Mouse (Mus musculus): Measurements from ENCODE around the gene Car15. TPM values are rescaled to one million over a fixed set of nuclear protein-coding genes. Genes with fewer than 3 reads are reported as not detected.

Gene Car15
- total RNA-seq, 2 experiments from 2014 or later = 1.4 TPM

DNA sequence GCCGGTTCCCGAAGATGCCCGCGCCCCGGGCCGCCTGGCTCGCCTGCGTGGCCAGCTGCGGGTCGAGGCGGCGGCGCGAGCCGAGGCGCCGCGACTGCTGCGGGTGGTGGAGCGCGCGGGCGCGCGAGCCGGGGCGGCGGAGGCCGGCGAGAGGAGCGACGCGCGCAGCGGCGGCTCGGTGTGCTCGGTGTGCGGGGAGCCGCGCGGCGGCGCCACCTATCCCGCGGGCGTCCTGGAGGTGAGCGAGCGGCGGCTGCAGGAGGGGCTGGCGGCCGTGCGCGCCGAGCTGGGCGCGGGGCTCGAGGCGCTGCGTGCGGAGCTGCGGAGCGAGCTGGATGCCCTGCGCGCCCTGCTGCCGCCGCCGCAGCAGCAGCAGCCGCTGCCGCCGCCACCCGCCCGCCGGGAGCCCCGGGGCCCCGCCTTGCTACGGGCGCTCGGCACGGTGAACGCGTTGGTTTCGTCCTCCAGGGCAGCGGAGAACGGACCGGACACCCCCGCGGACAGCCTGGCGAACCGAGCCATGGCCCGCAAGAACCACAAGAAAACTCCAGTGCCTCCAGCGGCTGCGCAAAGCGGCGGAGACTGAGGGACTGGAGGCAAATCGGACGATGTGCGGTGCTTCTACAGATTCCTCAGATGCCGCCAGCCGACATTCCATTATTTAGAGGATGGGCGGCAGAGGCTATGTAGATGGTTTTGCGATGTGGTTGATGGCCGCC, 4.3 kb downstream of the Car15 start:
- no peak for DNase-seq
- intact Hi-C loops (cut with DNase I) = no loop called here

DNA sequence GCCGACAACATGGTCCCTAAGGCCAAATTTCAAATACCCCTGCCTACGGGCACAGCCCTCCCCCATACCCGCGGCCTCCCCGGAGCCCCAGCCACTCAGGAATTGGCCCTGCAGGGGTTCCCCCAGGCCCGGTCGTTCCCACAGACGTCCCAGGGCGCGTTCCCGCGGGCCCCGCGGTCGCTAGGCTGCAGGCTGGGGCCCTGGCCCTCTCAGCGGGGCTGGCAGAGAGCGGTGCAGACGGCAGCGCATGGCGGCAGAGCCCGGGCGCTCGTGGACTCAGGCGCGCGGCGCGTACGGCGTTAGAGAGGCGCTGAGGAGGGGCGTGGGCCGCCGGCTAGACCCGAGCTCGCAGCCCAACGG, 4.9 kb downstream of the Car15 start:
- DNase-seq = peak in 1 of 2 experiments; percentile 30
- intact Hi-C loops (cut with DNase I) = no loop called here

DNA sequence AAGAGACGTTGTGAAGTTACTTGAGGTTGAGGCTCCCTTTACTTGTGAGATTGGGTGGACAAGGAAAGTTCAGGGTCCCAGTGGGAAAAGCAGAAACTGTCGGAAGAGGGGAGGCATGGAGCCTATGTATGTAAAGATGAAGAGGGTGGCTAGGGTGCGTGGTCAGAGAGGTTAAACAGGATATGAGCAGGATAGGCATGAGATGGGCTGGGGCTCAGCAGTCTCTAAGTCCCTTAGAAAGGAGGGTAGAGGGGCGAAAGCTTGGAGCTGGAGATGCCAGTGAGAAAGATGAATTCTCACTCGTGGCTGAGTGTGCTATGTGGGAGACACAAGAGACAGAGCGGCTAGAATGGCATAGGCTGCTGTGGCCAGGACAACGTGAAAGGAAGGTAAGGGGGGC, 5.3 kb downstream of the Car15 start, which contains the start of gene B830017H08Rik:
TSS of gene B830017H08Rik (plus strand) at position 301 of the 400 bp plus-strand sequence.
- no peak for DNase-seq
- intact Hi-C loops (cut with DNase I) = no loop called here

DNA sequence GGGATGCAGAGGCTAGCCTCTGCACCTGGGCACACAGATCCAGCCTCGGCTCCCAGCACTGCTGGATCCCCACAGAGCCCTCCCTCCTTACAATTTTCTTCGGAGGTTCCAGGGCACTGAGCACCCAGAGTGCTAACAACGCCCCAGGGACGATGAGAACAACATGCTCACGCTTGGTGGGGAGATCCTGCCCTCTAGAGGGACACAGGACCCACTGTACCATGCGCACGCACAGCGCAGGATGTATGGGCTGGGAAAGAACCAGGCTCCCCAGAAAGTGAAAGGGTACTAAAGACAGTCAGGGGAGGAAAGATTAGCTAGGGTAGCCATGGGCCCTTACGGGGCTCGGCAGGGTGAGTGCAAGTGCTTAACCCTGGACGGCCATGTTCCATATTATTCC, 6.4 kb downstream of the Car15 start:
- intact Hi-C loops (cut with DNase I) = no loop called here
- no peak for DNase-seq

- intact Hi-C loops (cut with DNase I) = no loop called here
- DNase-seq = no peak
Observed at GRCm38 (mm10) chr16:17830385-17831178, 7.6 kb downstream of the Car15 start.

- intact Hi-C loops (cut with DNase I) = no loop called here
- DNase-seq = no peak
Observed at GRCm38 (mm10) chr16:17828867-17829266, 9.3 kb downstream of the Car15 start.

DNA sequence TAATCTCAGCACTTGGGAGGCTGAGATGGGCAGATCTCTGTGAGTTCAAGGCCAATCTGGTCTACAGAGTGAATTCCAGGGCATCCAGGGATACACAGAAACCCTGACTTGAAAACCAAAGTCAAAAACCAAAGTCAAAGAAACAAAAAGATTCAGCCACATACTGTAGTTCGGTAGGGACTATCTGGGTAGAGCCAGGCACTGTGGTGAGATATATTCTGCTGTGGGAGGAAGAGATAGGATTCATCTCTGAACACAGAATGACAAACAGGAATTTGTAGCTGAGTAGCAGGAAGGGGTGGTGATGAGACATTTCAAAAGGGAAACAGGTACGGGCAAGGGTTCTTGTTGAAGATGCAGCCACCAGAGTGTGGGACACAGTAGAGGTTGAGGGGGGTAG, 9.9 kb downstream of the Car15 start:
- DNase-seq = no peak
- intact Hi-C loops (cut with DNase I) = no loop called here

GRCm38 (mm10) chr16:17826500-17826899, 11.7 kb downstream of the Car15 start:
- intact Hi-C loops (cut with DNase I) = no loop called here
- DNase-seq = no peak

- DNase-seq = no peak
- intact Hi-C loops (cut with DNase I) = no loop called here
Observed at GRCm38 (mm10) chr16:17816528-17816927, 21.6 kb downstream of the Car15 start.

- intact Hi-C loops (cut with DNase I) = no loop called here
- DNase-seq = peak; percentile 67 to 79
Observed at GRCm38 (mm10) chr16:17815411-17816402, 22.5 kb downstream of the Car15 start.

- no peak for DNase-seq
- intact Hi-C loops (cut with DNase I) = loop anchor here (5.0 kb wide), 1 partner anchor 41 kb away; no protein-coding TSS in a partner anchor
Observed at GRCm38 (mm10) chr16:17813173-17813572, 25.0 kb downstream of the Car15 start.

DNA sequence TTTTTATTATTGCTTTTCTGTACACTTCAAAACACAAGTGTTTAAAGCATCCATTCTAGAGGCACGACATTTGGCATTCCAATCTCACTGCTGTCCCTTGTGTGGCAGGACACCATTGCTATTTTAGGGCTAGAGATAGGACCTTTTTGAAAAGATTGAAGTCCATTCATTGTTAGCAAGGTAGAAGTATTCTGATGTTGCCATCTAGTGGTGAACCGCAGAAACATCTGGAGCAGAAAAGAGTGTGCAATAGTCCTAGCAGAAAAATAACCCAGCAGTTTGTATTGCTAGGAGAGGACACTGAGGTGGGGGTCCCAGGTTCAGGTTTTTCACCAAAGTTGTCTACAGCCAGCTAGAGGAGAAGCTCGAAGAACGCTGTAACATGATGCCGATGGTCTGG, 26.0 kb downstream of the Car15 start:
- peak; percentile 65 to 68 for DNase-seq
- intact Hi-C loops (cut with DNase I) = loop anchor here (1.0 to 5.0 kb wide), 2 partner anchors 40 to 68 kb away; no protein-coding TSS in a partner anchor

- peak; percentile 69 to 78 for DNase-seq
- intact Hi-C loops (cut with DNase I) = loop anchor here (5.0 kb wide), 1 partner anchor 37 kb away; no protein-coding TSS in a partner anchor
Observed at GRCm38 (mm10) chr16:17809711-17810110, 28.5 kb downstream of the Car15 start.

- intact Hi-C loops (cut with DNase I) = no loop called here
- DNase-seq = no peak
Observed at GRCm38 (mm10) chr16:17809125-17809524, 29.0 kb downstream of the Car15 start.

DNA sequence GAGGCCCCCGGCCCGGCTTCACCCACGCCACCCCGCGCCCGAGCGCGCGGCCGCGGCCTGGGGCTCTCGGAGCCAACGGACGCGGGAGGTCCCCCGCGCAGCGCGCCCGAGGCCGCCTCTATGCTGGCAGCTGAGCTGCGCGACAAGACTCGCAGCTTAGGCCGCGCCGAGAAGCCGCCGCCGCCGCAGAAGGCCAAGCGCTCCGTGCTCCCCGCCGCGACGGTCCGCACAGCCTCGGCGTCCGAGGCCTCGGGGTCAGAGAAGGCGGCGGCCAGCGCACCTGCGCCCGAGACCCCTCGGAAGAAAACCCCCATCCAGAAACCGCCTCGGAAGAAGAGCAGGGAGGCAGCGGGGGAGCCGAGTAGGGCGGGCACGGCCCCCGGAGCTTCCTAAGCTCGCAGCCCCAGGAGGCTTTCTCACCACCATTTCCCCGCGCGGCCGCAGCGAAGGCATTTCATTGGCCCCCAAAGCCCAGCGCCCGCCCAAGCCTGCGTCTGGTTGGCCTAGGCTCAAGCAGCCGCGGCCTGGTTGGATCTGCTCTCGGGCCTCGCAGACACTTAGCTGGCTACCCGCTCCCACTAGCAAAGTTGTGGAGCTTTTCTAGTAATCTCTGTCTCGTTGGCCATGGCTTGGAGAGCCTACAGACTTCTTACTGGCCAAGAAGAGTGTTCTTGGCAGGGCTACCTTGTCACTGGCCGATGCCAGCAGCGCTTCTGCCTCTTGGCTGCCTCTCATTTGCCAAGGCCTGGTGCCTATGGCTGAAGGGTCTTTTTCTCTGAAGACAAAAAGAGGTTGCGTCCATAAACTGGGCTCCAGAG, 30.8 kb downstream of the Car15 start:
- DNase-seq = peak; percentile 89 to 90
- intact Hi-C loops (cut with DNase I) = no loop called here

DNA sequence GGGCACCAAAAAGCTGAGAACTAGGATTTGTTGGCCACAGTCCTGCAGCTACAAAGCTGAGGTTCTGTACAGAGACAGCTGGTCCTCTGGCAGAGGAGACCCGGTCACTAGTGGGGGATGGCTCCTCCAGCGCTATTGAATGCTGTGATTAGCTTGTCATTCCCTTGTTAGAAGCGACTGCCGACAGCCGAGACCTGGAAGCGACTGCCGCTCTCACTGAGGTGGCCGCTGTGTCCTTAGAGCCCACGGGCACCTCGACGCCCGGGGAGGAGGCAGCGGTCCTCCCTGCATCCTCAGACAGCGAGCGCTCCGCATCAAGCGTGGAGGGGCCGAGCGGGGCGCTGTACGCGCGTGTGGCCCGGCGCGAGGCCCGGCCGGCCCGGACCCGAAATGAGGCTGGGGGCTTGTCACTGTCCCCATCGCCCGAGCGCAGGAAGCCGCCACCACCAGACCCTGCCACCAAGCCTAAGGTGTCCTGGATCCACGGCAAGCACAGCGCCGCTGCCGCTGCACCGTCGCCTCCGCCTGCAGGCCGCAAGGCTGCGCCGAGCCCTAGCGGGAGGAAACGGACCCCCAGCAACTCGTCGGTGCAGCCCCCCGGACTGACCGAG, 31.5 kb downstream of the Car15 start:
- intact Hi-C loops (cut with DNase I) = no loop called here
- DNase-seq = peak; percentile 43 to 54

- intact Hi-C loops (cut with DNase I) = no loop called here
- DNase-seq = no peak
Observed at GRCm38 (mm10) chr16:17804982-17805381, 33.2 kb downstream of the Car15 start.

GRCm38 (mm10) chr16:17804449-17804912, 33.7 kb downstream of the Car15 start:
- intact Hi-C loops (cut with DNase I) = no loop called here
- DNase-seq = no peak

Measured in heart, postnatal 10 days (tissue).